Mouse (Mus musculus) hindbrain, embryonic 15.5 days (tissue): ENCODE data around the gene Tmem40. TPM values are rescaled to one million over a fixed set of nuclear protein-coding genes. Genes with fewer than 3 reads are reported as not detected.

ENCODE experiments used
- microRNA-seq: library from miRNA; unstranded; fragments of <30 nt; microRNA quantifications from one replicate; pipeline ENCODE4, GENCODE M21; 2016
- polyA plus RNA-seq: library from polyadenylated mRNA; unstranded; fragments of >200 nt; fragmentation: Nextera tagmentation; extraction: Ambion mirVana; gene quantifications from 2 replicates; pipeline ENCODE4 v1.2.1, GENCODE M21; 2015

Gene Tmem40
- polyA plus RNA-seq, 1 experiment from 2014 or later, result 1.5 TPM

Small RNA genes within 50 kb of the gene (microRNA-seq; reads per million reads assigned to microRNA genes)
- not detected for gene Mir7660

Other genes starting within 250 kb of the Tmem40 start
- 30.3 and 35.3 TPM in 2 replicates for gene Tsen2, start 217.7 kb downstream of the Tmem40 start, polyA plus RNA-seq
- gene Mkrn2os, start 169.8 kb downstream of the Tmem40 start, polyA plus RNA-seq, result 0.35 and 0.49 TPM in 2 replicates
- gene Mkrn2, start 160.5 kb downstream of the Tmem40 start, polyA plus RNA-seq, result 32.0 and 36.7 TPM in 2 replicates
- gene Raf1, start 85.8 kb downstream of the Tmem40 start, polyA plus RNA-seq, result 124 and 136 TPM in 2 replicates
- 12.8 and 12.9 TPM in 2 replicates for gene Cand2, start 12.1 kb upstream of the Tmem40 start, polyA plus RNA-seq
- gene Rpl32, start 46.3 kb upstream of the Tmem40 start, polyA plus RNA-seq, result 948 and 1,117 TPM in 2 replicates
- gene Efcab12, start 76.0 kb upstream of the Tmem40 start, polyA plus RNA-seq, result 2.6 and 2.9 TPM in 2 replicates
- gene Mbd4, start 91.0 kb upstream of the Tmem40 start, polyA plus RNA-seq, result 8.8 and 10.9 TPM in 2 replicates
- gene Ift122, start 91.1 kb upstream of the Tmem40 start, polyA plus RNA-seq, result 28.9 and 31.5 TPM in 2 replicates
- 0.64 and 0.68 TPM in 2 replicates for gene Rho, start 169.3 kb upstream of the Tmem40 start, polyA plus RNA-seq
- not detected in 2 replicates for gene H1foo, start 182.5 kb upstream of the Tmem40 start, polyA plus RNA-seq
- gene Plxnd1, start 232.6 kb upstream of the Tmem40 start, polyA plus RNA-seq, result 10.8 and 12.7 TPM in 2 replicates